Mouse (Mus musculus) heart, embryonic 16.5 days (tissue): ENCODE measurements around the gene Gli2. TPM values are rescaled to one million over a fixed set of nuclear protein-coding genes. Genes with fewer than 3 reads are reported as not detected.

Source experiments
- ATAC-seq: fragments of 200-750 bp; cut with Nextera tagmentation; replicated peaks from 2 replicates; pipeline ENCODE4 v1.8.0; 2017; ENCODE audit warnings: moderate number of reproducible peaks; ENCODE audit not compliant: insufficient read depth, low FRiP score; ENCODE audit errors: extremely low read depth
- H3K27ac ChIP-seq: fragments of 300-500 bp; sonication (generic); 2 replicates; pipeline ENCODE4 v1.5.1; 2014; ENCODE audit warnings: mild to moderate bottlenecking, low read length, control low read depth, moderate library complexity
- H3K27me3 ChIP-seq: fragments of 300-500 bp; sonication (generic); 2 replicates; pipeline ENCODE4 v1.6.1; 2014; ENCODE audit warnings: low read length, mixed read lengths; ENCODE audit not compliant: control insufficient read depth, insufficient read depth
- H3K36me3 ChIP-seq: fragments of 300-500 bp; sonication (generic); 2 replicates; pipeline ENCODE4 v1.6.1; 2014; ENCODE audit not compliant: control insufficient read depth, insufficient read depth
- H3K4me1 ChIP-seq: fragments of 300-500 bp; sonication (generic); 2 replicates; pipeline ENCODE4 v1.6.1; 2014; ENCODE audit warnings: low read length, mixed read lengths; ENCODE audit not compliant: control insufficient read depth, insufficient read depth
- H3K4me2 ChIP-seq: fragments of 300-500 bp; sonication (generic); 2 replicates; pipeline ENCODE4 v1.6.1; 2014; ENCODE audit warnings: low read depth, mild to moderate bottlenecking, control low read depth, low read length
- H3K4me3 ChIP-seq: fragments of 300-500 bp; sonication (generic); 2 replicates; pipeline ENCODE4 v1.5.1; 2014; ENCODE audit warnings: mild to moderate bottlenecking, control low read depth, low read length
- H3K9ac ChIP-seq: fragments of 300-500 bp; sonication (generic); 2 replicates; pipeline ENCODE4 v1.6.1; 2014; ENCODE audit warnings: low read length, control low read depth
- H3K9me3 ChIP-seq: fragments of 300-500 bp; sonication (generic); replicated peaks from 2 replicates; pipeline ENCODE4 v1.6.1; 2016; ENCODE audit warnings: low read length; ENCODE audit not compliant: control insufficient read depth
- whole genome bisulfite sequencing: fragments of 180-500 bp; shearing (Covaris S2); extraction: QIAGEN DNeasy Blood & Tissue Kit; methylation state at CpG from one replicate; pipeline ENCODE4 v1.1.7; 2014; 5-methylcytosine and 5-hydroxymethylcytosine counted together
- polyA plus RNA-seq: library from polyadenylated mRNA; unstranded; fragments of >200 nt; fragmentation: Nextera tagmentation; extraction: Ambion mirVana; gene quantifications from 2 replicates; pipeline ENCODE4 v1.2.1, GENCODE M21; 2015

Gene Gli2
- polyA plus RNA-seq, 1 experiment from 2014 or later: 3.1 TPM

GRCm38 (mm10) chr1:118970068-118970467 is 83.4 kb downstream of the Gli2 start:
- Histone ChIP-seq H3K4me2 (no peak overlapping the region), H3K9ac (no peak overlapping the region), H3K9me3 (peaks cover 5% of the 10 kb centered on the region), H3K27me3 (no peaks in the 10 kb centered on the region), H3K4me3 (no peak overlapping the region), H3K36me3 (no peaks in the 10 kb centered on the region), H3K4me1 (no peaks in the 10 kb centered on the region), H3K27ac (no peak overlapping the region)
- 90% methylated on average over 3 of the region's 3 CpGs for WGBS
- ATAC-seq: no peak

DNA sequence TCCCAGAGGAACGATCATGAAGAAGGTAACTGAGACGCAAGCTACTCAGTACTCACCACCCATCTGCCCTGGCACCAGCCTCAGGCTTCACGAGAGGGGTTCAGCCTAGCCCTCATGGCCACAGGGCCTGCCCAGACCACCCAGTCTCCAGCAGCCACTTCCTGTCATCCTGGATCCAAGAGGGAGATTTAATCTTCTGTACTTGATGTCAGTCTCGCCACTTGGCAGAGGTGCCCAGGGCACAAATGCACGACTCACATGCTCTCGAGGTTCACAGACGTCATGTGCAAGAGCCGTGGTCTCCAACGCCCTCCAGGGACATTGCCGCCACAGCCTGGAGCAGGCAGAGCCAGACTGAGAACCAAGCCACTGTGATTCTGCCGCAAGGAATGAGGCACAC is 84.0 kb downstream of the Gli2 start:
- H3K4me2 ChIP-seq: no peak overlapping the region
- peaks cover 3% of the 10 kb centered on the region; the same call in 1 of the 2 replicates for H3K36me3 ChIP-seq
- peaks cover 5% of the 10 kb centered on the region for H3K9me3 ChIP-seq
- no peak overlapping the region for H3K4me3 ChIP-seq
- WGBS: 69% methylated on average over 11 of the region's 11 CpGs
- no peaks in the 10 kb centered on the region for H3K4me1 ChIP-seq
- no peak for ATAC-seq
- H3K9ac ChIP-seq: no peak overlapping the region
- H3K27ac ChIP-seq: no peak overlapping the region
- H3K27me3 ChIP-seq: no peaks in the 10 kb centered on the region

- Histone ChIP-seq H3K27me3 (no peaks in the 10 kb centered on the region), H3K9me3 (peaks cover 5% of the 10 kb centered on the region), H3K27ac (no peak overlapping the region), H3K9ac (no peak overlapping the region), H3K36me3 (peaks cover 3% of the 10 kb centered on the region; the same call in 1 of the 2 replicates), H3K4me3 (no peak overlapping the region), H3K4me1 (no peaks in the 10 kb centered on the region), H3K4me2 (no peak overlapping the region)
- WGBS: 76% methylated on average over 5 of the region's 5 CpGs
- no peak for ATAC-seq
These were observed 84.7 kb downstream of the Gli2 start for GRCm38 (mm10) chr1:118968661-118969179.

- Histone ChIP-seq H3K4me3 (no peak overlapping the region), H3K9me3 (peaks cover 5% of the 10 kb centered on the region), H3K27me3 (no peaks in the 10 kb centered on the region), H3K9ac (no peak overlapping the region), H3K4me1 (no peaks in the 10 kb centered on the region), H3K36me3 (peaks cover 3% of the 10 kb centered on the region; the same call in 1 of the 2 replicates), H3K4me2 (no peak overlapping the region), H3K27ac (no peak overlapping the region)
- WGBS: 85% methylated on average over 3 of the region's 3 CpGs
- no peak for ATAC-seq
These were observed 85.4 kb downstream of the Gli2 start for GRCm38 (mm10) chr1:118967976-118968375.

GRCm38 (mm10) chr1:118967281-118967680 is 86.1 kb downstream of the Gli2 start:
- Histone ChIP-seq H3K36me3 (peaks cover 3% of the 10 kb centered on the region; the same call in 1 of the 2 replicates), H3K4me1 (no peaks in the 10 kb centered on the region), H3K9ac (no peak overlapping the region), H3K4me3 (no peak overlapping the region), H3K4me2 (no peak overlapping the region), H3K9me3 (peaks cover 5% of the 10 kb centered on the region), H3K27ac (no peak overlapping the region), H3K27me3 (no peaks in the 10 kb centered on the region)
- ATAC-seq: no peak
- 66% methylated on average over 3 of the region's 3 CpGs for WGBS

DNA sequence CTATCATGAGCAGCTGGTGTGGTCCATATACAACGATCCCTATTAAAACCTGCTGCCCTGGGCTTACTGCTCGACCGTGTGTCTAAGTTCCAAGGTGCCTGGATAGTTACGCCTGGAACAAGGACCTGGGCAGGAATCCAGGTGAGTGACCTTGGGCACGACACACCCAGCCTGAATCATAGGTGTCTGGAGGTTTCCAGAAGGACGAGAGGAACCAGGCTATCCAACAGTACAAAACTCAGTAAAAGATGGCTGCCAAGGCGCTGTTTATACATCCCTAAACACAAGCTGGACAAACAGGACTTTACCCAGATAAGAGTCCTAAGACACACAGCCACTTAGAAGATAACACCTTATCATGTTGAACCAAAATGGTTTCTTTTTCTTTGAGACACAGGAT is 94.8 kb downstream of the Gli2 start:
- no peaks in the 10 kb centered on the region for H3K36me3 ChIP-seq
- no peaks in the 10 kb centered on the region for H3K9me3 ChIP-seq
- 82% methylated on average over 7 of the region's 7 CpGs for WGBS
- no peak overlapping the region for H3K4me2 ChIP-seq
- no peak for ATAC-seq
- no peaks in the 10 kb centered on the region for H3K27me3 ChIP-seq
- peaks cover 11% of the 10 kb centered on the region for H3K4me1 ChIP-seq
- H3K27ac ChIP-seq: no peak overlapping the region
- no peak overlapping the region for H3K9ac ChIP-seq
- no peak overlapping the region for H3K4me3 ChIP-seq

DNA sequence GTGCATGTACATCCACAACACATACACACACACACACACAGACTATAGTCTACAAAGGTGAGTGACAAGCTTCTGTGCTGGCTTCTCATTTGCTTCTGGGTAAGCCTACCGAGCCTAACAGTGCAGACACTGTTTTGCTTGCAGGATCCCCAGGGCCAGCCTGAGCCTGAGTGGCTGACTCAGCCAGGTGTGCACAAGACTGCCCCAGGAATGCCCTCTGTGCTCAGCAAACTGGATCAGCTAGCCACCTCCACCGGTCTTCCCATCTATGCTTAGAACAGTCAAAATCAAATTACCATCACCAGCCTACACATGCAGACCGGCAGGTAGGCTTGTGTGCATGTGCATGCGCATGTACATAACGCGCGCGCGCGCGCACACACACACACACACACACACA is 97.6 kb downstream of the Gli2 start:
- H3K27me3 ChIP-seq: no peaks in the 10 kb centered on the region
- H3K9me3 ChIP-seq: no peaks in the 10 kb centered on the region
- H3K9ac ChIP-seq: no peak overlapping the region
- 89% methylated on average over 11 of the region's 11 CpGs for WGBS
- no peak overlapping the region for H3K4me3 ChIP-seq
- H3K36me3 ChIP-seq: no peaks in the 10 kb centered on the region
- no peak for ATAC-seq
- H3K4me1 ChIP-seq: peaks cover 11% of the 10 kb centered on the region
- H3K27ac ChIP-seq: no peak overlapping the region
- H3K4me2 ChIP-seq: no peak overlapping the region

DNA sequence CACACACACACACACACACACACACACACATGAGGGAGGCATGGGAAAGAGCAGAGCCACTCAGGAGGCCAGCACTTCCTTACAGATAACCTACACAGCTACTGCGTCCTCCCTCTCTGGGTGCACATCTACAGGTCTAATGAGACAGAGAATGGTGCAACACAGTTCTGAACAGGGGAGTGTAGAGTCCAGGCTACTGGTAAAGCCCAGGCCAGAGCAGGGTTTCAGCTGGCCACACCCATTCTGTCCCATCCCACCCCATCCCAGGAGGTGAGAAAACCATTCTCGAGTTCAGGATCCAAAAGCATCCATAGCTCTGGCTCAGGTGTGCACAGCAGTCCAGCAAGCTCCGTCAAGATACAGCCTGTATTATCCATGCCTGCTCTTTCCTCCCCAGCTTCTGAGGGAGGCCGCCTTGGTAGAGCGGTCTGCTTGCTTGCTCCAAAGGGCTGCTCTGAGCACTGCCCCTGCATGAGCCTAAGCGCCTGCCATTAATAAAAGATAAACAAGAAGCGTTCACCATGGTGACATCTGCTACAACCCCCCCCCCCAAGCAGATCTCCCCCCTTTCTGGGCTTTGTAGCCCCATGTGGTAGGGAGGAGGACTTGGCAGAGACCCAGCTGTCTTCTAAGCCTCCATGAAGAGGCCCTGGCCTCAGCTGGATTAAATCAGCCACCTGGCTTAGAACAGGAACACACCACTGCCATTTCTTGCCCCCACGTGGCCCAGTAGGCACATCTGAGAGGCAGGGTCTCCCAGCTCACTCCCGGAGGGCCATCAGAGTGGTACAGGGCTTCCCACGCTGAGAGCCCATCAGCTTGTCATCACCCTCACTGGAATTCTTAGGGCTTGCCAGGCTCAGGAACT is 98.8 kb downstream of the Gli2 start:
- Histone ChIP-seq H3K36me3 (no peaks in the 10 kb centered on the region), H3K9me3 (no peaks in the 10 kb centered on the region), H3K4me3 (no peak overlapping the region), H3K27ac (no peak overlapping the region), H3K27me3 (no peaks in the 10 kb centered on the region), H3K9ac (no peak overlapping the region), H3K4me2 (no peak overlapping the region), H3K4me1 (peaks cover 11% of the 10 kb centered on the region)
- WGBS: 40% methylated on average over 10 of the region's 10 CpGs
- ATAC-seq: peak; percentile 83

GRCm38 (mm10) chr1:118953031-118953430 is 100.4 kb downstream of the Gli2 start:
- no peaks in the 10 kb centered on the region for H3K36me3 ChIP-seq
- H3K4me3 ChIP-seq: no peak overlapping the region
- H3K4me1 ChIP-seq: peaks cover 11% of the 10 kb centered on the region
- H3K9ac ChIP-seq: no peak overlapping the region
- no peak overlapping the region for H3K27ac ChIP-seq
- no peak overlapping the region for H3K4me2 ChIP-seq
- WGBS: 85% methylated on average over 3 of the region's 3 CpGs
- no peaks in the 10 kb centered on the region for H3K27me3 ChIP-seq
- ATAC-seq: no peak
- no peaks in the 10 kb centered on the region for H3K9me3 ChIP-seq
